Mouse (Mus musculus) forebrain, postnatal 0 days (tissue): ENCODE measurements around the gene Il12rb1. TPM values are rescaled to one million over a fixed set of nuclear protein-coding genes. Genes with fewer than 3 reads are reported as not detected.
A peak's percentile ranks its signal among the peaks of the same experiment; 100 is the strongest.

Source experiments
- ATAC-seq: fragments of 200-750 bp; cut with Nextera tagmentation; 2 replicates; pipeline ENCODE4 v1.8.0; 2017; ENCODE audit warnings: mild to moderate bottlenecking, moderate library complexity
- DNase-seq: peaks from one replicate; pipeline ENCODE4 v3.0.0-alpha.2; 2015
- H3K27ac ChIP-seq: fragments of 300-500 bp; sonication (generic); 2 replicates; pipeline ENCODE4 v1.5.1; 2014; ENCODE audit warnings: low read depth, mild to moderate bottlenecking, antibody characterized with exemption, low read length, moderate library complexity, mixed read lengths
- H3K27me3 ChIP-seq: fragments of 300-500 bp; sonication (generic); 2 replicates; pipeline ENCODE4 v1.6.1; 2014; ENCODE audit warnings: mild to moderate bottlenecking, low read length, mixed read lengths; ENCODE audit not compliant: insufficient read depth
- H3K36me3 ChIP-seq: fragments of 300-500 bp; sonication (generic); 2 replicates; pipeline ENCODE4 v1.6.1; 2014; ENCODE audit warnings: mild to moderate bottlenecking, moderate library complexity; ENCODE audit not compliant: insufficient read depth
- H3K4me1 ChIP-seq: fragments of 300-500 bp; sonication (generic); 2 replicates; pipeline ENCODE4 v1.6.1; 2014; ENCODE audit warnings: antibody characterized with exemption; ENCODE audit not compliant: insufficient read depth
- H3K4me2 ChIP-seq: fragments of 300-500 bp; sonication (generic); 2 replicates; pipeline ENCODE4 v1.6.1; 2014; ENCODE audit warnings: low read depth, mild to moderate bottlenecking, moderate library complexity
- H3K4me3 ChIP-seq: fragments of 300-500 bp; sonication (generic); 2 replicates; pipeline ENCODE4 v1.5.1; 2014; ENCODE audit warnings: low read depth, low read length, mixed read lengths
- H3K9ac ChIP-seq: fragments of 300-500 bp; sonication (generic); 2 replicates; pipeline ENCODE4 v1.6.1; 2014; ENCODE audit warnings: mild to moderate bottlenecking
- H3K9me3 ChIP-seq: fragments of 300-500 bp; sonication (generic); 2 replicates; pipeline ENCODE4 v1.6.1; 2016; ENCODE audit warnings: low read length
- CTCF ChIP-seq: sonication (generic); IDR thresholded peaks from 2 replicates; pipeline ENCODE4 v1.5.1; 2016; ENCODE audit warnings: antibody characterized with exemption, control low read depth, low read depth
- WGBS: fragments of 180-500 bp; shearing (Covaris S2); extraction: QIAGEN DNeasy Blood & Tissue Kit; methylation state at CpG from one replicate; pipeline ENCODE4 v1.1.7; 2014; 5-methylcytosine and 5-hydroxymethylcytosine counted together
- polyA plus RNA-seq: library from polyadenylated mRNA; unstranded; fragments of >200 nt; fragmentation: Nextera tagmentation; extraction: Ambion mirVana; gene quantifications from 2 replicates; pipeline ENCODE4 v1.2.1, GENCODE M21; 2015
- total RNA-seq: library from RNA; depleted of rRNA; stranded (reverse); fragments of >200 nt; gene quantifications from 2 replicates; pipeline ENCODE4 v1.2.3, GENCODE M21; 2014; rRNA removed

Gene Il12rb1
- total RNA-seq = 0.05 TPM in 1 of 2 replicates, not detected in the other
- not detected in 2 replicates for polyA plus RNA-seq

DNA sequence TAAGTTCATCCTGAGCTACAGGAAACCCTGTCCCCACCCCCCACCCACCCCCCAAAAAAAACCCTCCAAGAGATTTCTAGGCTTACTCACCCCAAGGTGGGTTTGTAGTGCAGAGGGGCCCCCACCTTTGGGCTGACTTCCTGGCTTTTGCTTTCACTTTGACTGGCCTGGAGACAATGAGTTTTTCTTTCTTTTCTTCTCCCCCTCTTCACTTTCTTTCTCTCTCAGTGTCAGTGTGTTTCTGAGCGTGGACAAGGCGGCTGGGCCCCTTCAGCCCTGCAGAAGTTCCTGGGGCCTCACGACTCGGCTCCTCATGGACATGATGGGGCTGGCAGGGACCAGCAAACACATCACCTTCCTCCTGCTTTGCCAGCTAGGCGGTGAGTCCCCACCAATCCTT, at the start of gene Il12rb1:
TSS of gene Il12rb1 (plus strand) at position 211 of the 400 bp plus-strand sequence.
- H3K9me3 ChIP-seq = no peaks in the 10 kb centered on the region
- ATAC-seq (no peak), DNase-seq (no peak)
- H3K4me3 ChIP-seq = no peak within 1 kb of the TSS
- H3K9ac ChIP-seq = no peak within 1 kb of the TSS
- no peaks in the 10 kb centered on the region for H3K36me3 ChIP-seq
- H3K4me1 ChIP-seq = 0 out of 2 replicates have a peak, but pooled peaks cover 8% of the 10 kb centered on the region
- H3K27me3 ChIP-seq = peaks cover 9% of the 10 kb centered on the region
- 70% methylated on average over 5 of the region's 5 CpGs for WGBS
- H3K27ac ChIP-seq = no peak within 1 kb of the TSS
- TF ChIP-seq CTCF = no peak
- H3K4me2 ChIP-seq = no peak within 1 kb of the TSS

DNA sequence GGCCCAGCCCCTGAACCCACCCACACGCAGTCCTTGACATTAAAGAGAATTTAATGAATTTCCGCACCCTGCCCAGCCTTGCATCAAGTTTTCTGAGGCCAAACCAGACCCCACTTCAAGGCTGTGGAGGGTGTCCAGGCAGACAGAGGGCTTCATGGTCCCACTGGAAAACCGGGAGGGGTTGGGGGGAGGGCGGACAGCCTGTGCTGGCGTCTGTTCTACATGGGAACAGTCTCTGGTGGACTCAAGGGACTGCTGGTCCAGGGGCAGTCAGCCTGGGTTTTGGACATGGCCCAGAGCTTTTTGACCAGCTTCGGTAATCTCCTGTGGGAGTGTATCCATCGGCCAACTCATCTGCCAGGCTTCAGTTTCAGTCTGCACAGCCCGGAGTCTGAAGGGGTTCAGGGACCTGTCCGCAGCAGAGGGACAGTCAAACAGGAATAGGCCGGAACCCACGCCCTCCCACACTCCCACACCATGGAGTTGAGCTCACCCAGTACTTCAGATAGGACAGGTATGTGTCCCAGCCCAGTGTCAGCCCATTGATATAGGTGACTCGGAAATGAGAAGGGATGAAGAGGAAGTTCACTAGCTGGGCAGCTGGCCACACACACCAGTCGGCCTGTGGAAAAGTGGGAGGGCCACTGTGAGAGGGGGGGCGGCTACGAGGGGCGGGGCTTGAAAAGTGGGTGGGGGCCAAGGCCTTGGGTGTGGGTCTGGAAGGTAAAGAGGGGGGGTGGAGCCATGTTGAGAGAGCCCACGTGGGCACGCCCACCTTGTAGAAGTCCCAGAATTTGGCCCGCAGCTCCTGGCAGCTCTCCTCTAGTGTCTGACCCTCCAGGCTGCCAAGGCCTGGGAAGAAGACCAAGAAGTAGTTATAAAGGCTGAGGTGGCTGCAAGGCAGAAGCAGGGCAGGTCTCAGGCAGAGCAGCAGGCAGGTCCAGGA, 49.4 kb upstream of the Il12rb1 start:
- DNase-seq = no peak
- no peaks in the 10 kb centered on the region for H3K9me3 ChIP-seq
- H3K4me2 ChIP-seq = no peak overlapping the region; the same call in 1 of the 2 replicates
- no peak overlapping the region for H3K9ac ChIP-seq
- H3K4me1 ChIP-seq = peaks cover 7% of the 10 kb centered on the region
- no peak overlapping the region for H3K27ac ChIP-seq
- H3K36me3 ChIP-seq = peaks cover 32% of the 10 kb centered on the region
- no peaks in the 10 kb centered on the region for H3K27me3 ChIP-seq
- H3K4me3 ChIP-seq = no peak overlapping the region
- TF ChIP-seq CTCF = no peak
- 60% methylated on average over 19 of the region's 19 CpGs for WGBS
- no peak for ATAC-seq

DNA sequence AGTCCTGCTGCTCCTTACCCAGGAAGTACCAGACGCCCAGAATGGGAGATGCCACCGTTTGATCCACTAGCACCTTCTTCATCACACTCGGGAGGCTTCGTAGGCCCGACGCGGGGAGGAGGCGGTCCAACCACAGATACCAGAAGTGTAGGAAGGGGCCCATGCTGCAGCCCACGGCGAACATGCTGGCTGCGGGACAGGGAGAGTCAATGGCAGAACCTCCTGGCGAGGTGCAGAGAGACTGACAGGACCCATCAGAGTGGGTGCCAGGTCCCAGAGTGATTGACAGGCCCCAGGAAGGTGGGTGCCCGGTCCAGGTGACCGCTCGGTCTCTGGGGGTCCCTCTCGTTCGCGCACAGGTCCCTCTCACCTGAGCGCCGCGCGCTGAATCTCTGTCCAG, 47.9 kb upstream of the Il12rb1 start:
- peak overlapping the region; percentile 56 for H3K4me3 ChIP-seq
- peak overlapping the region; percentile 72 for H3K9ac ChIP-seq
- peak overlapping the region; percentile 98 for H3K4me2 ChIP-seq
- no peaks in the 10 kb centered on the region for H3K9me3 ChIP-seq
- 1% methylated on average over 22 of the region's 22 CpGs for WGBS
- peaks cover 32% of the 10 kb centered on the region for H3K36me3 ChIP-seq
- ATAC-seq (peak; percentile 3), DNase-seq (no peak)
- peak overlapping the region; percentile 73 for H3K27ac ChIP-seq
- TF ChIP-seq CTCF = no peak
- H3K27me3 ChIP-seq = no peaks in the 10 kb centered on the region
- peaks cover 4% of the 10 kb centered on the region for H3K4me1 ChIP-seq

DNA sequence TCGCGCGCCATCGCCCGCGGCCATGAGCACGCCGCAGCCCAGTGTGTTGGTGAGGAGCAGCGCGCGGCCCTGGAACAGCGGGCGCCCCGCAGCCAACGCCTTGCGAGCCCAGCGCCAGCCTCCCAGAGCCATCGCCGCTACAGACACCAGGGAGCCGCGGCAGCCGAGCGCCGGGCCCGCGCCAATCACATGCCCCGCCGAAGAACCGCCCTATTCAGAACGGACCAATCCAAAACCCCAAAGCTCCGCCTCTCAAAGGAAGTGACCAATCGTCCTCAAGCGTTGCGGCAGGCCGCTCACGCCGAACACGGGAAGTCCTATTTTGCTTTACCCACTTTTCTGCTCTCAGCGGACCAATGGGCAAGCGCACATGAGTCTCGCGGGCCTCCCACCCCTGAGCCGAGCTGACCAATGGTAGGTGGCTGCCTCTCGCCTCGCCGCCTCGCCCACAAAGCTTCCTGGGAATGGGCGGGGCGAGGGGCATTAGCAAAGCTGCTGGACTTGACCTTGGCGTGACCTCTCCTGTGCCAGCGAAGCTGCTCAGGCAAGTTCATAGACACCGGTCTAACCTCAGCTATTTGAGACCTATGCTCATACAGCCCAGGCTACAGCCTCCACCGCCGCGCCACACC, 47.4 kb upstream of the Il12rb1 start, which contains the start of gene Mpv17l2:
TSS of gene Mpv17l2 (minus strand) at position 172 of the 632 bp plus-strand sequence.
- TF ChIP-seq CTCF = no peak
- H3K9ac ChIP-seq = peak within 1 kb of the TSS; percentile 72
- H3K4me2 ChIP-seq = peak within 1 kb of the TSS; percentile 98
- no peaks in the 10 kb centered on the region for H3K9me3 ChIP-seq
- no peaks in the 10 kb centered on the region; the same call in 1 of the 2 replicates for H3K27me3 ChIP-seq
- peaks cover 31% of the 10 kb centered on the region for H3K36me3 ChIP-seq
- H3K27ac ChIP-seq = peak within 1 kb of the TSS; percentile 73
- H3K4me1 ChIP-seq = no peaks in the 10 kb centered on the region
- peak; percentile 96 for ATAC-seq
- peak within 1 kb of the TSS; percentile 56 for H3K4me3 ChIP-seq
- peak; percentile 98 for DNase-seq
- WGBS = 1% methylated on average over 54 of the region's 55 CpGs

DNA sequence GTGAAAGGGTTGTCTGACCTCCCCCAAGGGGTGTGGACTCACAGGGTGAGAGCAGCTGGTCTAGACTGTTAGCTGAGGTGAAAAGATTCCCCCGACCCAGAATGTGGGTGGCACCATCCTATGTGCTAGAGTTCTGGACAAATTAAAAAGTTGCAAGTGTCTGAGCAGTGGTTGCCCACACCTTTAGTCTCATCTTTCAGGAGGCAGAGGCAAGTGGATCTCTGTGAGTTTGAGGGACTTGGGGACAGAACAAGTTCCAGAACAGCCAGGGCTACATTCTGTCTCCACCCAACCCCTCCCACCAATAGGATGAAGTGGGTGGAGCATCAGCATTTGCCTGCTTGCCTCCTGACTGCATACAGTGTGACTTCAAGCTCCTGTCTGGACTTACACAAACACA, 46.1 kb upstream of the Il12rb1 start:
- H3K9me3 ChIP-seq = no peaks in the 10 kb centered on the region
- no peaks in the 10 kb centered on the region; the same call in 1 of the 2 replicates for H3K27me3 ChIP-seq
- WGBS = 85% methylated on average over 1 of the region's 1 CpGs
- no peak overlapping the region for H3K27ac ChIP-seq
- 0 out of 2 replicates have a peak, but pooled peaks cover 5% of the 10 kb centered on the region for H3K4me1 ChIP-seq
- no peak overlapping the region for H3K4me2 ChIP-seq
- no peak overlapping the region for H3K4me3 ChIP-seq
- ATAC-seq (no peak), DNase-seq (no peak)
- no peak for TF ChIP-seq CTCF
- peaks cover 19% of the 10 kb centered on the region for H3K36me3 ChIP-seq
- no peak overlapping the region for H3K9ac ChIP-seq

DNA sequence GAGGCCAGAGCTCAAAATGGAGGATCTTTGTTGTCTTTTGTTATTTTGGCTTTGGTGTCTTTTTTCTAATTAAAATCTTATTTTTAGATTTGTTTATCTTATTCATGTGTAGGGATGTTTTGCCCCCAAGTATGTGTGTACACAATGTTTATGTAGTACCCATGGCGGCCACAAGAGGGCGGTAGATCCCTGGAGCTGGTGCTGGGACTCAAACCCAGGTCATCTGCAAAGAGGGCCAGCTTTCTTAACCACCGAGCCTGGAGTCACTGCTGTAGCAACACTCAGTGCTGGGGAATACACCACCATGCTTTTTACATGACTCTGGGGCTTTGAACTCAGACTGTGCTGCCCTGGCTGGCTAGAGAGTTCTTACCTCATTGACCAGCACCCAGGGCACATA, 44.9 kb upstream of the Il12rb1 start:
- 5% methylated on average over 3 of the region's 3 CpGs for WGBS
- H3K27me3 ChIP-seq = no peaks in the 10 kb centered on the region; the same call in 1 of the 2 replicates
- peaks cover 19% of the 10 kb centered on the region for H3K36me3 ChIP-seq
- H3K9ac ChIP-seq = no peak overlapping the region
- ATAC-seq = no peak
- no peak overlapping the region for H3K4me2 ChIP-seq
- H3K9me3 ChIP-seq = no peaks in the 10 kb centered on the region
- no peak overlapping the region for H3K4me3 ChIP-seq
- no peak overlapping the region for H3K27ac ChIP-seq
- TF ChIP-seq CTCF = peak; percentile 81
- peak; percentile 41 for DNase-seq
- H3K4me1 ChIP-seq = 0 out of 2 replicates have a peak, but pooled peaks cover 5% of the 10 kb centered on the region

DNA sequence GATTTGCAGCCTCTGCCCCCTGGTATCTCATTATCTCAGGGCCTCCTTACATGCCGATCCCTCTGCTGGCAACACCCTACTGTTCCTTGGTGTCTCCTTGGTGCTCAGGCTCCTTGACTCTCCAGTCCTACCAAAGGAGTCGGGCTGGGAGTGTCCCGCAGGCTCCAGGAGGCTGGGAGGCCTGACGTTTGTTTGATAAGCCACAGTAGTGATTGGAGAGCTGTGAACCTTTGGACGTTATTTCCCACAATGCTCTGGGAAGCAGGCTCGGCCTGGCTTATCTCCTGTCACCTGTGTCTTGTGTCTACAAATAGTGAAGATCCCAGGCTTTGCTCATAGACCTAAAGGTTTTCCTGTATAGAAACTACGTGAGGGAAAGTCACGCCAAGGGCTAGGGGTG, 44.2 kb upstream of the Il12rb1 start:
- 87% methylated on average over 8 of the region's 8 CpGs for WGBS
- Histone ChIP-seq H3K27ac (no peak overlapping the region), H3K36me3 (peaks cover 20% of the 10 kb centered on the region), H3K9ac (no peak overlapping the region), H3K4me1 (0 out of 2 replicates have a peak, but pooled peaks cover 5% of the 10 kb centered on the region), H3K9me3 (no peaks in the 10 kb centered on the region), H3K4me3 (no peak overlapping the region), H3K4me2 (no peak overlapping the region), H3K27me3 (no peaks in the 10 kb centered on the region; the same call in 1 of the 2 replicates)
- DNase-seq (no peak), ATAC-seq (no peak)
- no peak for TF ChIP-seq CTCF
